Mouse (Mus musculus): ENCODE data around the gene Ksr2. TPM values are rescaled to one million over a fixed set of nuclear protein-coding genes. Genes with fewer than 3 reads are reported as not detected.
"Not testable (repeated sequence)": the region's sequence is repeated elsewhere in the genome, so short reads cannot be mapped to it uniquely, and the experiment has no call there.

Ksr2 gene
- total and polyA plus RNA-seq, 3 experiments = 0.36 to 1.3 (median 1.2) TPM

GRCm38 (mm10) chr5:117403609-117404008, 10.2 kb upstream of the Ksr2 start:
- Histone ChIP-seq H3K9ac (ENCODE audit: insufficient read depth, low read depth) (no peak overlapping the region), H3K27me3 (replicated peaks) (no peaks in the 10 kb centered on the region), H3K27ac (ENCODE audit: insufficient read depth, low read depth) (no peak overlapping the region), H3K4me3 (replicated peaks in 1 of 3; ENCODE audit: low read depth in 2 of 3, low read length in 2 of 3, poor library complexity in 1 of 3) (no peak overlapping the region), H3K4me2 (ENCODE audit: insufficient read depth, low read depth, poor library complexity, severe bottlenecking) (no peak overlapping the region), H3K36me3 (replicated peaks in 1 of 2; ENCODE audit: control insufficient read depth in 1 of 2, insufficient read depth in 1 of 2, low read length in 1 of 2) (no peaks in the 10 kb centered on the region), H3K79me2 (replicated peaks; ENCODE audit: control insufficient read depth, extremely low read depth, insufficient read depth, poor library complexity, severe bottlenecking) (no peaks in the 10 kb centered on the region), H3K9me3 (replicated peaks; ENCODE audit: low read length) (peaks cover 9% of the 10 kb centered on the region), H3K4me1 (ENCODE audit: control insufficient read depth in 1 of 2, insufficient read depth in 2 of 2) (no peaks in the 10 kb centered on the region)
- DNase-seq (ENCODE audit: extremely low read depth) = no peak
- in situ Hi-C loops (cut with MboI; ENCODE audit: low pct_ligation_motif_present, low pct_unique_long_range_greater_than_20kb, low sequenced_read_pairs) (no loop called here), dilution Hi-C loops (cut with MboI; ENCODE audit: extremely low pct_ligation_motif_present, extremely low pct_unique_long_range_greater_than_20kb, low sequenced_read_pairs) (no loop called here)
- no peak for TF ChIP-seq JUN (IDR thresholded peaks at IDR 0.05; ENCODE audit: insufficient read depth, low read depth, low read length)
- no peak for TF ChIP-seq NELFE (IDR thresholded peaks at IDR 0.05; ENCODE audit: low read depth, low read length)
- no peak for TF ChIP-seq NRF1 (IDR thresholded peaks at IDR 0.05; ENCODE audit: low read depth, low read length)
- no peak for TF ChIP-seq JUND (conservative IDR thresholded peaks at IDR 0.05; ENCODE audit: low read depth, low read length)
- TF ChIP-seq TCF12 (IDR thresholded peaks at IDR 0.05; ENCODE audit: low read depth, low read length) = no peak

DNA sequence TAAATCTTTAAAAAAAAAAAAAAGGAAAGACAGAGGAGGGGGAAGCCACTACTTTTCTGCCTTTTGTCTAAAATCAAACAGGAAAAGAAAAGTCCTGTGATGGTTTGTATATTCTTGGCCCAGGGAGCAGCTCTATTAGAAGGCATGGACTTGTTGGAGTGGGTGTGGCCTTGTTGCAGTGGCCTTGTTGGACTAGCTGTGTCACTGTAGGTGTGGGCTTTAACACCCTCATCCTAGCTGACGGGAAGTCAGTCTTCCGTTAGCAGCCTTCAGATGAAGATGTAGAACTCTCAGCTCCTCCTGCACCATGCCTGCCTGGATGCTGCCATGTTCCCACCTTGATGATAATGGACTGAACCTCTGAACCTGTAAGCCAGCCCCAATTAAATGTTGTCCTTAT, 9.1 kb upstream of the Ksr2 start:
- H3K36me3 ChIP-seq (replicated peaks in 1 of 2; ENCODE audit: control insufficient read depth in 1 of 2, insufficient read depth in 1 of 2, low read length in 1 of 2); H3K27ac ChIP-seq (ENCODE audit: insufficient read depth, low read depth); H3K27me3 ChIP-seq (replicated peaks); H3K4me3 ChIP-seq (replicated peaks in 1 of 3; ENCODE audit: low read depth in 2 of 3, low read length in 2 of 3, poor library complexity in 1 of 3); DNase-seq (ENCODE audit: extremely low read depth); H3K79me2 ChIP-seq (replicated peaks; ENCODE audit: control insufficient read depth, extremely low read depth, insufficient read depth, poor library complexity, severe bottlenecking); in situ Hi-C loops (cut with MboI; ENCODE audit: low pct_ligation_motif_present, low pct_unique_long_range_greater_than_20kb, low sequenced_read_pairs); H3K4me2 ChIP-seq (ENCODE audit: insufficient read depth, low read depth, poor library complexity, severe bottlenecking); dilution Hi-C loops (cut with MboI; ENCODE audit: extremely low pct_ligation_motif_present, extremely low pct_unique_long_range_greater_than_20kb, low sequenced_read_pairs); H3K9ac ChIP-seq (ENCODE audit: insufficient read depth, low read depth); H3K9me3 ChIP-seq (replicated peaks; ENCODE audit: low read length); H3K4me1 ChIP-seq (ENCODE audit: control insufficient read depth in 1 of 2, insufficient read depth in 2 of 2): not testable (repeated sequence)

- dilution Hi-C loops (cut with MboI; ENCODE audit: extremely low pct_ligation_motif_present, extremely low pct_unique_long_range_greater_than_20kb, low sequenced_read_pairs) (no loop called here), in situ Hi-C loops (cut with MboI; ENCODE audit: low pct_ligation_motif_present, low pct_unique_long_range_greater_than_20kb, low sequenced_read_pairs) (no loop called here)
- no peak for TF ChIP-seq USF1 (IDR thresholded peaks at IDR 0.05; ENCODE audit: low read depth, low read length)
- TF ChIP-seq MEF2A (IDR thresholded peaks at IDR 0.05; ENCODE audit: borderline replicate concordance, low read depth, low read length) = no peak
- peak in 1 of 2 experiments; percentile 74; a peak in 2 of 4 replicates for TF ChIP-seq CTCF (conservative IDR thresholded peaks at IDR 0.05 in 1 of 2, IDR thresholded peaks at IDR 0.05 in 1 of 2; ENCODE audit: low read depth in 2 of 2, low read length in 2 of 2)
- no peak for TF ChIP-seq MYC (IDR thresholded peaks at IDR 0.05; ENCODE audit: low read depth, low read length)
- TF ChIP-seq MAZ (IDR thresholded peaks at IDR 0.05; ENCODE audit: low read depth, low read length) = 0 out of 2 replicates have a peak, but pooled peaks have one; percentile 46
- TF ChIP-seq RAD21 (IDR thresholded peaks at IDR 0.05; ENCODE audit: low read depth, low read length) = peak; percentile 73
- no peak for TF ChIP-seq KAT2A (IDR thresholded peaks at IDR 0.05; ENCODE audit: insufficient replicate concordance, low read length)
- peak; percentile 64 for TF ChIP-seq SMC3 (IDR thresholded peaks at IDR 0.05; ENCODE audit: low read depth, low read length)
- no peak for TF ChIP-seq NELFE (IDR thresholded peaks at IDR 0.05; ENCODE audit: low read depth, low read length)
- no peak overlapping the region for H3K9ac ChIP-seq (ENCODE audit: insufficient read depth, low read depth)
- peaks cover 6% of the 10 kb centered on the region for H3K27me3 ChIP-seq (replicated peaks)
- no peak overlapping the region for H3K4me2 ChIP-seq (ENCODE audit: insufficient read depth, low read depth, poor library complexity, severe bottlenecking)
- DNase-seq (ENCODE audit: extremely low read depth) = peak; percentile 53
- no peaks in the 10 kb centered on the region for H3K36me3 ChIP-seq (replicated peaks in 1 of 2; ENCODE audit: control insufficient read depth in 1 of 2, insufficient read depth in 1 of 2, low read length in 1 of 2)
- peaks cover 0 to 2% of the 10 kb centered on the region in 2 experiments; a peak in 2 of 4 replicates for H3K4me1 ChIP-seq (ENCODE audit: control insufficient read depth in 1 of 2, insufficient read depth in 2 of 2)
- no peak overlapping the region for H3K27ac ChIP-seq (ENCODE audit: insufficient read depth, low read depth)
- H3K9me3 ChIP-seq (replicated peaks; ENCODE audit: low read length) = peaks cover 3% of the 10 kb centered on the region
- no peak overlapping the region for H3K4me3 ChIP-seq (replicated peaks in 1 of 3; ENCODE audit: low read depth in 2 of 3, low read length in 2 of 3, poor library complexity in 1 of 3)
- H3K79me2 ChIP-seq (replicated peaks; ENCODE audit: control insufficient read depth, extremely low read depth, insufficient read depth, poor library complexity, severe bottlenecking) = no peaks in the 10 kb centered on the region
Measured at GRCm38 (mm10) chr5:117408216-117408615, 5.6 kb upstream of the Ksr2 start.
